Mouse (Mus musculus) adipocyte (in vitro differentiated cells): ENCODE measurements around the gene Nsf.
"Not testable (repeated sequence)": the region's sequence is repeated elsewhere in the genome, so short reads cannot be mapped to it uniquely, and the experiment has no call there.

Source experiments
- DNase-seq: peaks from one replicate; pipeline ENCODE4 v3.0.0-alpha.2; 2016; ENCODE audit warnings: low spot score

Nsf gene

DNA sequence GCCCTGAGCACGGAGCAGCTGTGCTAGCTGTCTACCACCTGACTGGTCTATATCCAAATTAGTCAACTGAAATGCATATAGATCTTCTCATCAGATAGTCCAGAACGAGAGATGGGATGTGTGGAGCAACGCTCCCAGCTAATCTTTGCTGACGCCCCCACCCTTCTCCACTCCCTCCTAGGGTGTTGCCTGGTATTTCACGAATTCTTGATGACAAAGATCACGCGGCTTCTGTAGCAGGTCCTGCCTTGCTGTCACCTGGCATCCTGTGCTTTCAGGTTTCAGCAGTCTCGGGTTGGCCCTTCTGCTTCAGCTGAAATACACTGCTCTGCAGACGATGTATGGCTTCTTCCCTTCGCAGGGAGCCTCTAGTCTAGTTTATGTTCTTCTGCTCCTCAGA is 61.0 kb downstream of the Nsf start:
- no peak for DNase-seq

DNA sequence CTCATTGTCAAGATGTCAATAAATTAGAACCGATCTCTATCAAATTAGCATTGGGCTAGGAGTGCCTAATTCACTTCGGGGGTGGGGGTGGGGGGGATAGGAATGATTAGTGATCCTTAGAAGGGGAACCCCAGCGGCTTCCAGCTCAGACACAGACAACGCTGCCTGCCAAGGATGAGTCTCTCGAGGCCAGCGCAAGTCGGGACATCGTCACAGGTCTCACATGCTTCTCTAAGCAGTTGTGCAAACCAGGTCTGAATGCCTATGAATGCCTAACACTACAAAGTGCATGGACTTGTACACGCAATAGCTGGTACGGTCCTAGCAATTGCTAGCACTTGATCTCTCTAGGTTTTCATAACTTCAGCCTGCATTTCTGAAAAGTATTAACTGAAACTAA is 62.1 kb downstream of the Nsf start:
- no peak for DNase-seq

DNA sequence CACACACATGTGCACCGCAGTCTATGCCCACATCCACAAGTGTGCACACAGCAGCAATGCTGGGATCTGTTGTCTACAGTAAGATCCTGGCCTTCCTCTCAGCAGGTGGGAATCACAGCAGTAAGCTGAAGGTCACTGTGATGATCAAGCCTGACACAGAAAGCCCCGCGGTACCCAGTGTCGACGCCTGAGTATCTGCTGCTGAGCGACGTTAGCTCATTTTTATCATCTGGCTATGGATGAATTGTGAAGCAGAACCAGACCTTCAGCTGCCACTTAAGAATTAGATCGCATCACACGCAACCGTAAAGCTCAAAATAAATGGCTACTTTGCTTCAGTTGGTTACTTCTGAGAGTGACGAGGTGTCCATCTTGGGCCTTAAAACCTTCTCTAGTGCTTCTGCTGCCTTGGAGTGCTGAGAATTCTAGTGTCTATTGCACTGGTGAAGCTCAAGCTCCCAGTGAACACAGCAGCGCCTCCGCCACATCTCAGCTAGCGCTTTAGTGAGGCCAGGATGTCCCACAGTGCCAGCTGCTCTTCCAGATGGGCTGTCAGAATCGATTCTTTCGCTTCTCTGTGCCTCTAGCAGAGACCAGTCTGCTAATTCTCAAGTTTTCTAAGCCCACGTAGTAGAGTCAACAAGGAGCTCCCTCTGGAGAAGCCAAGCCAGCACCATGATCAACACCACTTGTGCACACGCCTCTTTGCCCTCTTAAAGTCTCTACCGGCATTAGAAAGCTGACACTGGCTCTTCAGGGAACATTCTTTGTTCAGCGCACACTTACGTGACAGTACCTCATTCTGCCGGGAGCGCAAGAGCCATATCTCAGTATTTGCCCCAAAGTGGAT is 63.3 kb downstream of the Nsf start:
- DNase-seq = no peak

- no peak for DNase-seq
Measured at GRCm38 (mm10) chr11:103887724-103888410, 66.0 kb downstream of the Nsf start.

GRCm38 (mm10) chr11:103884749-103885383 is 69.0 kb downstream of the Nsf start:
- no peak for DNase-seq

DNA sequence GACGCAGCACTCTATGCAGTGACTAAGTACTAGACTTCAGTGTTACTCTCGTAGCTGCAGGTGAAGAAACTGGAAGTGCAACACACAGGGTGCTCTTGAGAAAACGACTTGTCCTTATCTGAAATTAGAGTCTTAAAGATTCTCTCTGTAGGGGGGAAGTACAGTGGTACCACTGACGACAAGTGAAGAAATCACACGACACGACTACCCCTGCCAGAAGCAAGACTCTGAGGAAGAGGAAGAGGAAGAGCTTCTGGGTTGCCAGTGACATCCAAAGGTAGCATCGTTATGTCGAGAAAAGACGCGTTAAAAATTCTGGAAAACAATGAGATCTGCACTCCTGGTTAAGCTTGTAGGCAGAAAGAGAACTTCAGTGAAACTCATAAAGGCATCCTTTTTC is 70.1 kb downstream of the Nsf start:
- DNase-seq = no peak

DNA sequence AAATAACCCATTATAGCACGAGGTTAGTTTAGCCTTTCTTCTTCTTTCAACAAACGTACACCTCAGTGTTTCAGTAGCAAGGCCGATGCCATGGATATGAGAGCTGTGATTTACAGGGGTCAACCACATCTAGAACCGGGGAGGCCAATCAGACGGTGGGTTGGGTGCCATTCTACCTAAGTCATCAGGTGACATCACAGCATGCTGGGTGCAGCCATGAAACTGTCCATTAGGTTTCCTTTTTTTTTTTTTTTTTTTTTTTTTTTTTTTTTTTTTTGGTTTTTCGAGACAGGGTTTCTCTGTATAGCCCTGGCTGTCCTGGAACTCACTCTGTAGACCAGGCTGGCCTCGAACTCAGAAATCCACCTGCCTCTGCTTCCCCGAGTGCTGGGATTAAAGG is 74.4 kb downstream of the Nsf start:
- not testable (repeated sequence) for DNase-seq

- DNase-seq = no peak
Measured at GRCm38 (mm10) chr11:103878441-103878840, 75.4 kb downstream of the Nsf start.

GRCm38 (mm10) chr11:103870352-103870751 is 83.5 kb downstream of the Nsf start:
- DNase-seq = no peak

DNA sequence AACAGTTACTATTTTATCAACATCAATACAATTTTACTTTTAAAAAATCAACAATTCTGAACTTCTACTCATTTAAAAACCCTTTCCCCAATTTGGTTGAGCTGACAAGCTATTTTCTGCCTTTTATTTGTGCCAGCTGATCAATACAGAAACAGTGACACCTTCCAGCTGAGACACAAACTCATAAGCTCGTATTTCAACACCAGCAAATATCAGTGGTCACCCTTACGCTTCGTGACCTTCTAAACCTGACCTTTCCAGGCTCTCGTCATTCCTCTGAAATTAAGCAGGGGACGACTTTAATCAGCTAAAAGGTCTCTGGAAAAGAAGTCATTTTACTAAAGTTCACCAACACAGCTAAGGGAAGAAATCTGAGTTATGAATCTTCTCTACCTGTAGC is 86.2 kb downstream of the Nsf start:
- DNase-seq = peak; percentile 22

GRCm38 (mm10) chr11:103865346-103865745 is 88.5 kb downstream of the Nsf start:
- no peak for DNase-seq

DNA sequence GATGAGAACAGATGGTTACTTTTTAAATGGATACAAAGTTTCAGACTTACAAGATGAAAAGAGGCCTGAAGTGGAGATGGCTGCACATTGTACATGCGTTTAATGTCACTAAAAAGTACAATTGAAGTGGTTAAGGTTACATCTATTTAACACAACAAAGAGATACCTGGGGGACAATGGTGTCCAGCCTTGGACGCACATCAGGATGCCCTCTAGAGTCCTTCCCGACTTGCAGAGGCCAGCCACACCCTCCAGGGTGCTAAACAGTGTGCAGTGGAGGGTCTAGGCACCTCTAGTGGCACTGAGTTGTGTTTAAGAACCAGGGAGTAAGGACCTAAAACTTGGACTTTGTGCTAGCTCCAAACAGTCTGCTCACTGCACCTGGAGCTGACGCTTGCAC is 89.4 kb downstream of the Nsf start:
- DNase-seq = no peak

DNA sequence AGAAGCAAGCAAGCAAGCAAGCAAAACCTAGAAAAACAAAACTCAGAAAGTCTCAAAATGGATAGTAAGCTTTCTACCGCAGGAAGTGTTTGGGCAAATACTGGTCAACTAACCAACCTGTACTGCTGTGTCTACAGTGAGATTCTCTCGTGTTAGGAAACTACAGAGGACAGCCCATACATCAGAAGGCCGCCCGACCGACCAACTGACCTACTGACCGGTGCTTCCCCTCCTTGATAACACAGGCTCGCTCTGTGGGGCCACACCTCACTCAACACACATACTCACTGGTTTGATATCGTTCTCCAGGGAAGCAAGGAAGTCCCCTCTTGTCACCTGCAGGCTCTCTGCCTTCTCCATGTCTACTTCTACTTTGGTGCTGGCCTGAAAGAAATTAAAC is 90.9 kb downstream of the Nsf start:
- no peak for DNase-seq

- DNase-seq = no peak
Measured at GRCm38 (mm10) chr11:103859933-103860610, 93.8 kb downstream of the Nsf start.

DNA sequence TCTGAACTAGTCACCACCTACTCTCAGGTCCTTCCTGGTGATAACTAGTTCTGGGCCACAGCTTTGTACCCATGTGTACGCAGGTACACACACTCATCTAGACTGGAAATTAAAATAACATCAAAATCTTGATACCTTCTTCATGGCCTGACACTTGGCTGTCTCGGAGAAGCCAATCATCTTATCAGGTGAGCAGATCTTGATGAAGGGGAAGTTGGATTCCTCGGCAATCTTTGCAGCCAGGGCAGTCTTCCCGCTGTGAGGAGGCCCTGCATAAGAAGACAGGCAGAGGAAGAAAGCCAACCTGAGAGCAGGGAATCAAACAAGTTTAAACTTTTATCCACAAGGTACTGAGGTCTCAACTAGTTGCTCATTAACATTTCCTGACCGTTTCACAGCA is 95.1 kb downstream of the Nsf start:
- no peak for DNase-seq

GRCm38 (mm10) chr11:103856641-103857040 is 97.2 kb downstream of the Nsf start:
- DNase-seq = no peak

DNA sequence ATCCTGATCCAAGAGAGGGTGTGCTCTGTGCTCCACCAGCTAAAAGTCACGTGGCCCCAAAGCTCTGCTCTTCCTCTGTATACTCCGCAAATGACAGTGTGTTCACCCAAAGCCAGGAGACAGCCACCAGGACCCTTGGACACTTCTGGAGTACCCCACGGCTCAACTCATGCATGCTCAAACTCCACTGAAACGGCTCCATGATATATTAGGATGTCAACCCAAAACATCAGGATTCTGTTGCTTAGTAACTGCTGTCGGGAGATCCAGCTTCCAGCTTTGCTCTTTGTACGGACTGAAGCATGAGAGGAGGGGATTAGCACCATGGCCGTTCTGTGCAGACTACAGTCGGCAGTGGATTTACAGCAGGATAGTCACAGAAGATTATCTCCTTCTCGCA is 99.6 kb downstream of the Nsf start:
- no peak for DNase-seq

DNA sequence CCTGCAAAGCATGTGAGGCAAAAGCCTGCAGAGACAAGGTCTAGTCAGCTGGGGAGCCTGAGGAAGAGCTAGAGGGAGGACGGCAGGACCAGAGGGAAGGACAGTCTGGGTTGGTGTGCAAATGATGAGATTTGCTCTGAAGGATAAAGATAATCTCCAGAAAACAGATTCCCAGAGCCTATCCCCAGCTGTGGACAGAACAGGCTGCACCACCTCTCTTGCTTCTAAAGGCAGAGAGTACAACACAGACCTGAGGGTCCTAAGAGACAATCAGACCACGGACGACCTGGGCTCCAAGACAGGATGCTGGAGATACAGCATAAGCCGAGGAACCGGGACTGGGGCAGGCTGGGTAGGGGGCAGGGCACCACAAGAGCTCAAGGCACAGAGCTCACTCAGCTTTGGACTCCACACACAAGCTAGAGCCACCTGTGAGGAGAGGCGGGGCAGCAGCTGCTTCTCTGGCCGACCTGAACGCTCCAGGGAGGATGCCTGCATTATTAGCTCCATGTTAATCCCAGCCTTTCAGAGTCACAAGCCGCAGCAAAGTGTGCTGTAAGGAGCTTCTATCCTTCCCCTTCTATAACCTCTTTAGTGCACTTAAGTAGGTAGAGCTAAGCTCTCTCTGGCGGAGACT is 100.5 kb downstream of the Nsf start:
- no peak for DNase-seq

- DNase-seq = no peak
Measured at GRCm38 (mm10) chr11:103852590-103853283, 101.1 kb downstream of the Nsf start.

GRCm38 (mm10) chr11:103848287-103848686 is 105.6 kb downstream of the Nsf start:
- no peak for DNase-seq

- DNase-seq = no peak
Measured at GRCm38 (mm10) chr11:103840834-103841233, 113.0 kb downstream of the Nsf start.
